Comparison of ENCODE assay signal across 10 mouse cellular contexts in the genomic region with DNA sequence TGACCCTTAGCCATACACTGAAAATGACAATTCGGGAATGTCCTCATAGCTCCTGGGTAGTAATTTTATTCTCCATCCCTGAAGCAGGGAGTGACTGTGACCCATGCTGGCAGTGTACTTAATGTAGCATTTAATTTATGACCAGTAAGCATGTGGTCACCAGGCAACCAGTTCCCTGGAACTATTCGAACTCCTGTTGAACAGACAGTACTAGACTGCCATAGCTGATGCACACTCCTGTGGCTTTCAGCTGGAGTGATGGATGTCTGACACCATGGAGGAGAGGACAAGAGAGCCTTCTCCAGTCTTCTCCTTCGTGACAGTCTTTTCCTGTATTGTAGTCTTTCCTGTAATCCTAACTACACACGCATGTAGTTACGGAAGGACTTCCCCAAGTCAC. TPM values are rescaled to one million over a fixed set of nuclear protein-coding genes. Genes with fewer than 3 reads are reported as not detected.
DNase-seq lines count a peak whose midpoint lies in the region; ATAC-seq and TF ChIP-seq lines count a peak whose summit lies in the region.
"Had no signal": no experiment of that assay in that cellular context is flagged by ENCODE, and none has a peak within 500 bp of the region (broad histone marks: within the 10 kb centered on the region; RNA-seq: fewer than 3 reads in every experiment).

No protein-coding gene starts in this region.

- H3K4me1 ChIP-seq in heart, embryonic 11.5 days (ENCODE audit: control insufficient read depth, insufficient read depth, low read length): peaks cover 12% of the 10 kb centered on the region
- peaks cover 54% of the 10 kb centered on the region for H3K4me1 ChIP-seq in liver, embryonic 12.5 days
- H3K4me1 ChIP-seq in liver, postnatal 0 days (ENCODE audit: insufficient read depth): peaks cover 21% of the 10 kb centered on the region
- H3K4me1 ChIP-seq in embryonic facial prominence, embryonic 14.5 days (ENCODE audit: control insufficient read depth, insufficient read depth, low read length): peaks cover 21% of the 10 kb centered on the region
- peaks cover 25% of the 10 kb centered on the region for H3K4me1 ChIP-seq in limb, embryonic 13.5 days

- H3K36me3 ChIP-seq in heart, embryonic 11.5 days (ENCODE audit: control insufficient read depth, insufficient read depth, low read length): no peaks in the 10 kb centered on the region
- H3K36me3 ChIP-seq in liver, embryonic 12.5 days: no peaks in the 10 kb centered on the region
- H3K36me3 ChIP-seq in liver, postnatal 0 days (replicated peaks; ENCODE audit: insufficient read depth, low read length): no peaks in the 10 kb centered on the region
- no peaks in the 10 kb centered on the region for H3K36me3 ChIP-seq in embryonic facial prominence, embryonic 14.5 days (ENCODE audit: control insufficient read depth, insufficient read depth, low read length)
- H3K36me3 ChIP-seq in limb, embryonic 13.5 days: no peaks in the 10 kb centered on the region

- no peak for DNase-seq in heart, adult 8-10 months (ENCODE audit: low spot score)
- no peak for DNase-seq in liver, postnatal 0 days
- no peak for DNase-seq in embryonic facial prominence, embryonic 14.5 days (ENCODE audit: low spot score)
- DNase-seq in cerebellum, adult 9-10 months: no peak
- DNase-seq in thymus, postnatal 14 days: no peak
- DNase-seq: gastrocnemius, postnatal 36 days; lung, postnatal 14 days had no signal

- TF ChIP-seq CTCF in liver, postnatal 0 days (IDR thresholded peaks at IDR 0.05; ENCODE audit: low read depth): no peak

- H3K27me3 ChIP-seq in heart, embryonic 11.5 days (ENCODE audit: control insufficient read depth, insufficient read depth, low read length): no peaks in the 10 kb centered on the region
- no peaks in the 10 kb centered on the region for H3K27me3 ChIP-seq in liver, embryonic 12.5 days (replicated peaks)
- no peaks in the 10 kb centered on the region for H3K27me3 ChIP-seq in liver, postnatal 0 days (ENCODE audit: insufficient read depth, low read length)
- no peaks in the 10 kb centered on the region for H3K27me3 ChIP-seq in embryonic facial prominence, embryonic 14.5 days (replicated peaks; ENCODE audit: control insufficient read depth, insufficient read depth, low read length)
- H3K27me3 ChIP-seq in limb, embryonic 13.5 days: no peaks in the 10 kb centered on the region

- TF ChIP-seq EP300 in liver, postnatal 0 days (IDR thresholded peaks at IDR 0.05; ENCODE audit: low read depth): no peak

- H3K4me2 ChIP-seq in heart, embryonic 11.5 days: peak overlapping the region; percentile 33; the same call in 1 of the 2 replicates
- 0 out of 2 replicates have a peak overlapping the region, but pooled peaks have one; percentile 26 for H3K4me2 ChIP-seq in liver, embryonic 12.5 days
- no peak overlapping the region for H3K4me2 ChIP-seq in liver, postnatal 0 days (ENCODE audit: low read depth, low read length)
- peak overlapping the region; percentile 78 for H3K4me2 ChIP-seq in embryonic facial prominence, embryonic 14.5 days (ENCODE audit: low read depth, low read length)
- peak overlapping the region; percentile 65 for H3K4me2 ChIP-seq in limb, embryonic 13.5 days (replicated peaks)

- H3K4me3 ChIP-seq in heart, embryonic 11.5 days (ENCODE audit: low read depth, low read length): no peak overlapping the region
- no peak overlapping the region for H3K4me3 ChIP-seq in liver, embryonic 12.5 days
- no peak overlapping the region for H3K4me3 ChIP-seq in liver, postnatal 0 days (ENCODE audit: low read depth, low read length)
- H3K4me3 ChIP-seq in embryonic facial prominence, embryonic 14.5 days (ENCODE audit: low read depth, low read length): no peak overlapping the region
- peak overlapping the region; percentile 13; the same call in 1 of the 2 replicates for H3K4me3 ChIP-seq in limb, embryonic 13.5 days

- WGBS in heart, embryonic 11.5 days (ENCODE audit: insufficient replicate concordance): 84% methylated on average over 5 of the region's 5 CpGs
- 79% methylated on average over 5 of the region's 5 CpGs for WGBS in liver, embryonic 12.5 days (ENCODE audit: insufficient replicate concordance)
- 81% methylated on average over 5 of the region's 5 CpGs for whole genome bisulfite sequencing in liver, postnatal 0 days (ENCODE audit: insufficient replicate concordance)
- WGBS in embryonic facial prominence, embryonic 14.5 days: 75% methylated on average over 5 of the region's 5 CpGs
- WGBS in limb, embryonic 13.5 days: 67% methylated on average over 5 of the region's 5 CpGs

- ATAC-seq in heart, embryonic 11.5 days (replicated peaks; ENCODE audit: insufficient number of reproducible peaks, low FRiP score, low TSS enrichment): no peak
- ATAC-seq in liver, embryonic 12.5 days: no peak
- no peak for ATAC-seq in liver, postnatal 0 days
- ATAC-seq in embryonic facial prominence, embryonic 14.5 days (ENCODE audit: low read depth): no peak
- no peak for ATAC-seq in limb, embryonic 13.5 days (ENCODE audit: low FRiP score, low read depth)

- no peak overlapping the region for H3K27ac ChIP-seq in heart, embryonic 11.5 days (ENCODE audit: low read depth, low read length)
- H3K27ac ChIP-seq in liver, embryonic 12.5 days: no peak overlapping the region
- H3K27ac ChIP-seq in liver, postnatal 0 days (ENCODE audit: low read depth): no peak overlapping the region
- H3K27ac ChIP-seq in embryonic facial prominence, embryonic 14.5 days (replicated peaks; ENCODE audit: low read depth, low read length): no peak overlapping the region
- H3K27ac ChIP-seq in limb, embryonic 13.5 days: 0 out of 2 replicates have a peak overlapping the region, but pooled peaks have one; percentile 15

- no peaks in the 10 kb centered on the region for H3K9me3 ChIP-seq in heart, embryonic 11.5 days (replicated peaks; ENCODE audit: control insufficient read depth, low read length)
- no peaks in the 10 kb centered on the region for H3K9me3 ChIP-seq in liver, embryonic 12.5 days (replicated peaks)
- H3K9me3 ChIP-seq in liver, postnatal 0 days (ENCODE audit: low read length): no peaks in the 10 kb centered on the region
- H3K9me3 ChIP-seq in embryonic facial prominence, embryonic 14.5 days (ENCODE audit: control insufficient read depth, low read length): no peaks in the 10 kb centered on the region
- no peaks in the 10 kb centered on the region for H3K9me3 ChIP-seq in limb, embryonic 13.5 days

- H3K9ac ChIP-seq in heart, embryonic 11.5 days (ENCODE audit: low read depth, low read length): no peak overlapping the region
- H3K9ac ChIP-seq in liver, embryonic 12.5 days: no peak overlapping the region; the same call in 1 of the 2 replicates
- no peak overlapping the region for H3K9ac ChIP-seq in liver, postnatal 0 days (replicated peaks)
- H3K9ac ChIP-seq in embryonic facial prominence, embryonic 14.5 days (ENCODE audit: low read depth, low read length): 0 out of 2 replicates have a peak overlapping the region, but pooled peaks have one; percentile 2
- no peak overlapping the region for H3K9ac ChIP-seq in limb, embryonic 13.5 days

RNA-seq across cellular contexts. Expression of a gene that starts 1.8 kb away (rescaled TPM):
- polyA plus RNA-seq in heart, embryonic 11.5 days (2014; fragmentation: Nextera tagmentation; extraction: Ambion mirVana): 2.1 and 3.4 TPM in 2 replicates
- total RNA-seq in heart, adult 8-10 months (2022): 100 to 1,000 TPM; 231 to 254 (median 246) TPM
- polyA plus RNA-seq in liver, embryonic 12.5 days (2016; fragmentation: Nextera tagmentation; extraction: Ambion mirVana): 4.4 and 4.7 TPM in 2 replicates
- 7.2 and 7.5 TPM in 2 replicates for polyA plus RNA-seq in liver, postnatal 0 days (2015; fragmentation: Nextera tagmentation; extraction: Ambion mirVana)
- 5.1 and 5.6 TPM in 2 replicates for polyA plus RNA-seq in embryonic facial prominence, embryonic 14.5 days (2014; fragmentation: Nextera tagmentation; extraction: Ambion mirVana)
- 4.1 and 8.4 TPM in 2 replicates for polyA plus RNA-seq in limb, embryonic 13.5 days (2015; fragmentation: Nextera tagmentation; extraction: Ambion mirVana)

RNA-seq across cellular contexts. Expression of a gene that starts 4.7 kb away (rescaled TPM):
- 1.4 and 2.3 TPM in 2 replicates for polyA plus RNA-seq in heart, embryonic 11.5 days (2014; fragmentation: Nextera tagmentation; extraction: Ambion mirVana)
- total RNA-seq in heart, adult 8-10 months (2022): 10 to 100 TPM in 1 of 4 experiments, 1 to 10 TPM in 3; 2.4 to 17.9 (median 5.5) TPM
- 7.8 and 13.9 TPM in 2 replicates for polyA plus RNA-seq in liver, embryonic 12.5 days (2016; fragmentation: Nextera tagmentation; extraction: Ambion mirVana)
- polyA plus RNA-seq in liver, postnatal 0 days (2015; fragmentation: Nextera tagmentation; extraction: Ambion mirVana): 9.7 and 9.8 TPM in 2 replicates
- 5.2 and 7.0 TPM in 2 replicates for polyA plus RNA-seq in embryonic facial prominence, embryonic 14.5 days (2014; fragmentation: Nextera tagmentation; extraction: Ambion mirVana)
- polyA plus RNA-seq in limb, embryonic 13.5 days (2015; fragmentation: Nextera tagmentation; extraction: Ambion mirVana): 9.3 and 10.0 TPM in 2 replicates

RNA-seq across cellular contexts. Expression of a gene that starts 6.2 kb away (rescaled TPM):
- polyA plus RNA-seq in heart, embryonic 11.5 days (2014; fragmentation: Nextera tagmentation; extraction: Ambion mirVana): 2.8 and 3.1 TPM in 2 replicates
- 1 to 10 TPM; 3.4 to 5.0 (median 3.8) TPM for total RNA-seq in heart, adult 8-10 months (2022)
- polyA plus RNA-seq in liver, embryonic 12.5 days (2016; fragmentation: Nextera tagmentation; extraction: Ambion mirVana): 12.9 and 16.3 TPM in 2 replicates
- polyA plus RNA-seq in liver, postnatal 0 days (2015; fragmentation: Nextera tagmentation; extraction: Ambion mirVana): 3.7 and 6.3 TPM in 2 replicates
- 3.7 and 4.1 TPM in 2 replicates for polyA plus RNA-seq in embryonic facial prominence, embryonic 14.5 days (2014; fragmentation: Nextera tagmentation; extraction: Ambion mirVana)
- polyA plus RNA-seq in limb, embryonic 13.5 days (2015; fragmentation: Nextera tagmentation; extraction: Ambion mirVana): 9.8 and 10.9 TPM in 2 replicates

RNA-seq across cellular contexts. Expression of a gene that starts 14.2 kb away (rescaled TPM):
- polyA plus RNA-seq in heart, embryonic 11.5 days (2014; fragmentation: Nextera tagmentation; extraction: Ambion mirVana): 0.43 and 0.66 TPM in 2 replicates
- 1 to 10 TPM in 2 of 4 experiments, under 1 TPM in 2; 0.91 to 1.3 (median 1.1) TPM for total RNA-seq in heart, adult 8-10 months (2022)
- 1.4 and 1.5 TPM in 2 replicates for polyA plus RNA-seq in liver, embryonic 12.5 days (2016; fragmentation: Nextera tagmentation; extraction: Ambion mirVana)
- polyA plus RNA-seq in liver, postnatal 0 days (2015; fragmentation: Nextera tagmentation; extraction: Ambion mirVana): 0.58 and 0.64 TPM in 2 replicates
- polyA plus RNA-seq in embryonic facial prominence, embryonic 14.5 days (2014; fragmentation: Nextera tagmentation; extraction: Ambion mirVana): 0.76 and 0.77 TPM in 2 replicates
- polyA plus RNA-seq in limb, embryonic 13.5 days (2015; fragmentation: Nextera tagmentation; extraction: Ambion mirVana): 0.74 and 1.0 TPM in 2 replicates

RNA-seq across cellular contexts. Expression of a gene that starts 14.8 kb away (rescaled TPM):
- 0.19 TPM in 1 of 2 replicates, not detected in the other for polyA plus RNA-seq in heart, embryonic 11.5 days (2014; fragmentation: Nextera tagmentation; extraction: Ambion mirVana)
- total RNA-seq in heart, adult 8-10 months (2022): 1 to 10 TPM; 4.6 to 6.3 (median 5.7) TPM
- 1.3 and 1.6 TPM in 2 replicates for polyA plus RNA-seq in liver, embryonic 12.5 days (2016; fragmentation: Nextera tagmentation; extraction: Ambion mirVana)
- 1.3 and 1.5 TPM in 2 replicates for polyA plus RNA-seq in liver, postnatal 0 days (2015; fragmentation: Nextera tagmentation; extraction: Ambion mirVana)
- polyA plus RNA-seq in embryonic facial prominence, embryonic 14.5 days (2014; fragmentation: Nextera tagmentation; extraction: Ambion mirVana): 0.71 and 1.0 TPM in 2 replicates
- polyA plus RNA-seq in limb, embryonic 13.5 days (2015; fragmentation: Nextera tagmentation; extraction: Ambion mirVana): 1.5 and 1.7 TPM in 2 replicates
